Mouse (Mus musculus): ENCODE results near the gene Tmem150c. TPM values are rescaled to one million over a fixed set of nuclear protein-coding genes. Genes with fewer than 3 reads are reported as not detected.

The Tmem150c gene
- polyA plus RNA-seq (2015; fragmentation: Nextera tagmentation; extraction: Ambion mirVana): 0.36 and 0.59 TPM in 2 replicates

DNA sequence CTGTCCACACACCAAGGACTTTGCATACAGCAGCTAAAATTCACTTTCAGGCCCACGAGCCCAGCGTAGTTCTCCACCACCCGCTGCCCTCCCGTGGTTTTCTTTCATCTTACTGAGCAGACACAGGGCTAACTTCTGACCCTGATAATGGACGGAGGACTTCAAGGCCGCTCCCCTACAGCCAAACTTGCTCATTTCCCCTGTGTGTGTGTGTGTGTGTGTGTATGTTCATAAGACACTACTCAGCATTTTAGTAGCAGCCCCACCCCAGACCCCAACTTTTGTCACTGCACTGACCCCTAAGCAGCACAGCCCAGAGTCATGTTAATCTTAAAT lies at the start of gene Tmem150c:
TSS of gene Tmem150c (minus strand) at position 171 of the 336 bp plus-strand sequence.
- Histone ChIP-seq H3K4me2 (peak within 1 kb of the TSS; percentile 74), H3K27me3 (peaks cover 57% of the 10 kb centered on the region), H3K9me3 (replicated peaks) (no peaks in the 10 kb centered on the region), H3K4me1 (replicated peaks) (peaks cover 3% of the 10 kb centered on the region; the same call in 1 of the 2 replicates), H3K36me3 (replicated peaks) (no peaks in the 10 kb centered on the region), H3K27ac (replicated peaks) (no peak within 1 kb of the TSS), H3K9ac (peak within 1 kb of the TSS; percentile 11; the same call in 1 of the 2 replicates), H3K4me3 (replicated peaks) (peak within 1 kb of the TSS; percentile 57)
- WGBS (ENCODE audit: insufficient replicate concordance): 10% methylated on average over 6 of the region's 6 CpGs
- ATAC-seq (ENCODE audit: insufficient read depth): no peak

DNA sequence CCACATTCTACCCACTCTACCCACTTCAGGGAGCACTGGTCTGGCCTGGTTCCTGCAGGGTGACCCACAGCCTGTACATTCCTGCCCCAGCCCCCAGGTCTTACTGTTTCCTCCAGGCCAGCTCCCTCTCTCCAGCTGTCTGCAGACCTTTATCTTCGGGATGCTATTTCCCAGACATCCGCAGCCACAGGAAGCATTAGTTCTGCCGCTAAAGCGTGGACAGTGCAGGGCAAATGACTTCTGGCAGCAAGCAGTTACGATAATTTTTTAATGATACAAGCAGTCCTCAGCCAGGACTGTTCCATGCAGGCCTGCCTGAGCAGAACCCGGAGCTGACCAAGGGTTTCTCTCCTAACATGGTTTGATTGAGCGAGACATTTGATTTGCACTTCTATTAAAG lies 49.5 kb upstream of the Tmem150c start:
- Histone ChIP-seq H3K4me1 (replicated peaks) (peaks cover 3% of the 10 kb centered on the region; the same call in 1 of the 2 replicates), H3K9me3 (replicated peaks) (no peaks in the 10 kb centered on the region), H3K9ac (no peak overlapping the region), H3K27me3 (no peaks in the 10 kb centered on the region), H3K4me2 (no peak overlapping the region), H3K4me3 (replicated peaks) (no peak overlapping the region), H3K27ac (replicated peaks) (no peak overlapping the region), H3K36me3 (replicated peaks) (no peaks in the 10 kb centered on the region)
- ATAC-seq (ENCODE audit: insufficient read depth): peak; percentile 42; the same call in 1 of the 2 replicates
- WGBS (ENCODE audit: insufficient replicate concordance): 65% methylated on average over 7 of the region's 7 CpGs

- no peak overlapping the region for H3K4me3 ChIP-seq (replicated peaks)
- no peaks in the 10 kb centered on the region for H3K9me3 ChIP-seq (replicated peaks)
- H3K27me3 ChIP-seq: no peaks in the 10 kb centered on the region
- WGBS (ENCODE audit: insufficient replicate concordance): 64% methylated on average over 6 of the region's 6 CpGs
- H3K9ac ChIP-seq: no peak overlapping the region
- ATAC-seq (ENCODE audit: insufficient read depth): no peak
- peaks cover 3% of the 10 kb centered on the region; the same call in 1 of the 2 replicates for H3K4me1 ChIP-seq (replicated peaks)
- no peak overlapping the region for H3K4me2 ChIP-seq
- no peak overlapping the region for H3K27ac ChIP-seq (replicated peaks)
- H3K36me3 ChIP-seq (replicated peaks): no peaks in the 10 kb centered on the region
Observed at GRCm38 (mm10) chr5:100206675-100207074, 47.1 kb upstream of the Tmem150c start.

DNA sequence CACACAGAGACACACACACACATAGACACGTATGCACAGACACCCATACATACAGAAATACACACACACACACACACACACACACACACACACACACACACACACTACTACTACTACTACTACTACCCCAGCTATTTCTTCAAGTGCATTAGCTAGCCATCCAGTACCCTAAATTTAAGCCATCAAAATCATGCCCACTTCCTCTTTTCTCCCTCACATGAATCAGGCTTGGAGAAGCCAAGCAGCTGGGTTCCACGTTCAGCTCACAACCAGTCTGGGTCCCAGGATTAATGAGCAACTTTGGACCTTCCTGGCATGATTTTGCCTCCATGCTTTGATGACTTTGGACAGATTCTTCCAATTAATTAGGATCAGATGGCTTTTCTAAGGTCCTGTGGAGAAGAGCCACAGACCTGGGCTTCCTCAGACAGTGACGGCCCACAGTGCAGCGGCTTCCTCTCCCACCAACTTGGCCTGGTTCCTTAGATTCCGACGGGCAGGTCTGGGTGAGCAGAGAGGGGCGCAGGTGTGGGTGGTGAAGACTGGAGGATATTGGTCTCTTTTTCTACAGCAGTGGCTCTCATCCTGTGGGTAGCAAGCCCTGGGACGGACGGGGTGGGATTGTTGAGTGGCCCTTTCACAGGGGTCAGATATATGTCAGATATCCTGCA lies 46.0 kb upstream of the Tmem150c start:
- H3K4me2 ChIP-seq: no peak overlapping the region
- ATAC-seq (ENCODE audit: insufficient read depth): no peak
- H3K9me3 ChIP-seq (replicated peaks): no peaks in the 10 kb centered on the region
- H3K4me3 ChIP-seq (replicated peaks): no peak overlapping the region
- WGBS (ENCODE audit: insufficient replicate concordance): 54% methylated on average over 9 of the region's 9 CpGs
- H3K4me1 ChIP-seq (replicated peaks): no peaks in the 10 kb centered on the region; the same call in 1 of the 2 replicates
- no peak overlapping the region for H3K27ac ChIP-seq (replicated peaks)
- H3K9ac ChIP-seq: no peak overlapping the region
- no peaks in the 10 kb centered on the region for H3K36me3 ChIP-seq (replicated peaks)
- no peaks in the 10 kb centered on the region for H3K27me3 ChIP-seq

- Histone ChIP-seq H3K9ac (no peak overlapping the region), H3K4me2 (no peak overlapping the region), H3K27me3 (no peaks in the 10 kb centered on the region), H3K4me1 (replicated peaks) (peaks cover 9% of the 10 kb centered on the region), H3K36me3 (replicated peaks) (no peaks in the 10 kb centered on the region), H3K9me3 (replicated peaks) (no peaks in the 10 kb centered on the region), H3K4me3 (replicated peaks) (no peak overlapping the region), H3K27ac (replicated peaks) (no peak overlapping the region)
- ATAC-seq (ENCODE audit: insufficient read depth): no peak
- 42% methylated on average over 5 of the region's 5 CpGs for WGBS (ENCODE audit: insufficient replicate concordance)
Observed at GRCm38 (mm10) chr5:100200805-100201204, 41.2 kb upstream of the Tmem150c start.

- 57% methylated on average over 5 of the region's 5 CpGs for WGBS (ENCODE audit: insufficient replicate concordance)
- H3K4me3 ChIP-seq (replicated peaks): no peak overlapping the region
- H3K4me1 ChIP-seq (replicated peaks): peaks cover 9% of the 10 kb centered on the region
- H3K9ac ChIP-seq: no peak overlapping the region
- no peaks in the 10 kb centered on the region for H3K27me3 ChIP-seq
- no peaks in the 10 kb centered on the region for H3K36me3 ChIP-seq (replicated peaks)
- ATAC-seq (ENCODE audit: insufficient read depth): no peak
- no peaks in the 10 kb centered on the region for H3K9me3 ChIP-seq (replicated peaks)
- H3K4me2 ChIP-seq: no peak overlapping the region
- no peak overlapping the region for H3K27ac ChIP-seq (replicated peaks)
Observed at GRCm38 (mm10) chr5:100200296-100200695, 40.7 kb upstream of the Tmem150c start.

GRCm38 (mm10) chr5:100199092-100199853 lies 39.7 kb upstream of the Tmem150c start:
- peak; percentile 65 for ATAC-seq (ENCODE audit: insufficient read depth)
- Histone ChIP-seq H3K9ac (no peak overlapping the region), H3K27me3 (no peaks in the 10 kb centered on the region), H3K27ac (replicated peaks) (peak overlapping the region; percentile 38), H3K4me1 (replicated peaks) (peaks cover 9% of the 10 kb centered on the region), H3K36me3 (replicated peaks) (no peaks in the 10 kb centered on the region), H3K4me2 (no peak overlapping the region), H3K9me3 (replicated peaks) (no peaks in the 10 kb centered on the region), H3K4me3 (replicated peaks) (no peak overlapping the region)
- 56% methylated on average over 7 of the region's 7 CpGs for WGBS (ENCODE audit: insufficient replicate concordance)

DNA sequence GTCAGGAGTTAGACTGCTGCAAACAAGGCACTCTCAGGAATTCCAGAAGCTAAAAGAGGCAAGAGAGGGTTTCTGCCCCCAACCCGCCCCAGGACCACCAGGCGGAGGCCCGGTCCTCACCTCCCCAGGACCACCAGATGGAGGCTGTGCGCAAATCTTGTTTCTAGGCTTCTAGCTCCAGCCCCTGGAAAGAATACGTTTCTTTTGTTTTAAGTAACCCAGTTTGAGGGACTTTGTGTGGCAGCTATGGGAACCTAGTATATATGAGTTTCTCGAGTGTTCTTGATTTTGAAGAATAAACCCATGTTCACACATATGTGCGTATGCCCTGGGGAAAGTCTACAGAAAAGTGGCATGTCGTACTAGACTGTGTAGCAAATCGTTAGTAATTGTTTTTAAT lies 37.9 kb upstream of the Tmem150c start:
- Histone ChIP-seq H3K9me3 (replicated peaks) (no peaks in the 10 kb centered on the region), H3K36me3 (replicated peaks) (no peaks in the 10 kb centered on the region), H3K4me3 (replicated peaks) (no peak overlapping the region), H3K27ac (replicated peaks) (no peak overlapping the region), H3K27me3 (no peaks in the 10 kb centered on the region), H3K9ac (no peak overlapping the region), H3K4me1 (replicated peaks) (peaks cover 9% of the 10 kb centered on the region), H3K4me2 (no peak overlapping the region)
- no peak for ATAC-seq (ENCODE audit: insufficient read depth)
- WGBS (ENCODE audit: insufficient replicate concordance): 64% methylated on average over 9 of the region's 9 CpGs

DNA sequence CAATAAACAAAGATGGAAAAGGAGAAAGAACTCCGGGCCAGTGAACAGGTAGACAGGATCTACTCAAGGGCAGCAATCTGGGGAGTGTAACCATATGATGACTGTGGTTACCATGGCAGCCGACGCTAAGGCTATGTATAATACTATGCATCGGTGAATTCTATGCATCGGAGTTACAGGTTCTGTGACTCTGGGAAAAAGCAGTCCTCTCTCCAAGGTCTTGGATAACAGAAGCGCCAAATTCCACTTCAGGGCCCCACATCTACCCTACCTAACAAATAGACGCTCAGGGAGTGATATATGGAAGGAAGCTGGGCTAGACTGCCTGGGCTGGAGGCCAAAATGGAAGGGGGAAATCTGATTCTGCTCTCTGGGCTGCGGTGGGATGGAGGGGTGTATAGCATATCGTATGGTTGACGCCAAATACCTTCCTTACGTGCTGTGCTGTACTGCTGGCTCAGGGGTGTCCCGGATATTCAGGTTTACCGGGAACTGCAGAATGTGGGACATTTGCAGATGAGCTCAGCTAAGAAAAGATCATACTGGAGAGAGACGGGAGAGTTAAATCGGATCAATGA lies 37.3 kb upstream of the Tmem150c start:
- 61% methylated on average over 15 of the region's 15 CpGs for WGBS (ENCODE audit: insufficient replicate concordance)
- H3K27ac ChIP-seq (replicated peaks): no peak overlapping the region
- no peaks in the 10 kb centered on the region for H3K9me3 ChIP-seq (replicated peaks)
- H3K36me3 ChIP-seq (replicated peaks): no peaks in the 10 kb centered on the region
- no peak overlapping the region for H3K4me2 ChIP-seq
- no peak overlapping the region for H3K4me3 ChIP-seq (replicated peaks)
- H3K27me3 ChIP-seq: no peaks in the 10 kb centered on the region
- peaks cover 9% of the 10 kb centered on the region for H3K4me1 ChIP-seq (replicated peaks)
- no peak for ATAC-seq (ENCODE audit: insufficient read depth)
- no peak overlapping the region for H3K9ac ChIP-seq

DNA sequence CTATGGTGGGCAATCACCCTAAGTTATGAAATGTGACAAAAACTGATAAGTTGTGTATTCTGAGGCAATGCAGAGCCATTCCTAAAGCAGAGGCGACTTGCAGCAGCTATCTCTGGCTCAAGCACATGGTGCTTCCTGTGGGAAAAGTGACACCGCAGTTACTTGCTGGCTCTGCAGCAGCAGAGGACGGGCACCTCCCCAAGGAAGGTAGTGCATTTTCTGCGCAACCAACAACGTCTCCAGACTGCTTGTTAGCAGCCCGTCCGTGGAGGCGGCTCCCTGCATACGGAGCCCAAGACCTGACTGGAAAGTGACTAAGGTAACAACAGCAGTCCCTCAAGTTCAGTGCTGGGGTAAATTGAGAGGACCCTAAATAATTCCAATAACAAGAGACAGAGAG lies 36.8 kb upstream of the Tmem150c start:
- Histone ChIP-seq H3K27ac (replicated peaks) (no peak overlapping the region), H3K4me2 (no peak overlapping the region), H3K9ac (no peak overlapping the region), H3K4me1 (replicated peaks) (peaks cover 9% of the 10 kb centered on the region), H3K27me3 (no peaks in the 10 kb centered on the region), H3K36me3 (replicated peaks) (no peaks in the 10 kb centered on the region), H3K9me3 (replicated peaks) (no peaks in the 10 kb centered on the region), H3K4me3 (replicated peaks) (no peak overlapping the region)
- 32% methylated on average over 9 of the region's 9 CpGs for WGBS (ENCODE audit: insufficient replicate concordance)
- ATAC-seq (ENCODE audit: insufficient read depth): no peak

DNA sequence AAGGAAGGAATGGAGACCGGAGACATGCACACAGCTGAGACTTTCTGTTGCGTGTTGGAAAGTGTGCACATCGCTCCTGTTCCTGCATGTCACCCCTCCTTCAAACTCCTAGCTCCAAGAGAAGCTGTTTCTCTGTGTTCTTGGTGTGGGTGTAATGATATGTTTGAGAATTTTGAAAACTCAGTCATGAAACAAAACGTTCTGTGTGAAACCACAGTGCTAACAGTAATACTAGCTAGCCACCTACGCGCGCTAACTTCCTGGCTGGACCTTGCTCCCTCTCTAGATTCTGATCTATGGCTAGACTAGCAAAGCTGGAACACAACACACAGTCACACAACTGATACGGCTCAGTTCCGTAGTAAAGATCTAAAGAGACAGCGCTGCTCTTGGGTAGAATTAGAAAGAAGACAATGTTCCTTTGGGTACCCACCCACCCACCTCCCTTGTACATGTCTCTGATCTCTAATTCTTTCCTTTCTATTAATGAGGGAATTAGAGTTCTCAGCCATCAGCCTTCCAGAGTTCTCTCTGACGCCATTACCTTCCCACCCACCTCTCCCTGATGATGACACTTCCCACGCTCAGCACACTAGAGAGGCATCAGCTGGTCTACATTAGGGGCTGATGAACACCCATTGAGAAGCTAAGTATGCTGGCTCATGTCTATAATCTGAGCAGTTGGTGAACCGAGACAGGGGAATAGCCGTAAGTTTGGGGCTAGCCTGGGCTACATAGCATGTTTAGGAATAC lies 32.0 kb upstream of the Tmem150c start:
- H3K4me3 ChIP-seq (replicated peaks): no peak overlapping the region
- no peaks in the 10 kb centered on the region for H3K27me3 ChIP-seq
- no peak overlapping the region for H3K4me2 ChIP-seq
- 71% methylated on average over 14 of the region's 14 CpGs for WGBS (ENCODE audit: insufficient replicate concordance)
- no peaks in the 10 kb centered on the region for H3K9me3 ChIP-seq (replicated peaks)
- H3K4me1 ChIP-seq (replicated peaks): no peaks in the 10 kb centered on the region
- H3K27ac ChIP-seq (replicated peaks): no peak overlapping the region
- H3K9ac ChIP-seq: no peak overlapping the region
- H3K36me3 ChIP-seq (replicated peaks): no peaks in the 10 kb centered on the region
- ATAC-seq (ENCODE audit: insufficient read depth): peak; percentile 44; the same call in 1 of the 2 replicates

All from liver, embryonic 15.5 days (tissue).